ENCODE assay signal across 19 mouse cellular contexts in the genomic region with DNA sequence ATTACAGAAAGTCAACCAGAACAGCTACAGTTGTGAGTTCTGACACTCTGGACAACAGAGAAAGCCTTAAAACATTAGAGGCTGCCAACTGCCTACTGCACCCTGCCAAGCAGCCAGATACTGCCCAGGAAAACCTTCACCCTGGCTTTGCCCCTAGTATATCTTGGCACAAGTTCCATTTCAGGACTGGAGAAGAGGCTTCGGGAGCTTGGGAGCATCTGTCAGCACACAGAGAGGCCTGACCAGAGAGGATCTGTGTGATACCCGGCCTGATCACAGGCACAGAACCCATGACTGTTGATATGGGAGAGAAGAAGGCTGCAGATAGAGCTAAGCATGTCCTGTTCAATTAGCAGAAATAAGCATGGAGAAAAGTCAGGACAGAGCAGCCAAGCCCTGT. TPM values are rescaled to one million over a fixed set of nuclear protein-coding genes. Genes with fewer than 3 reads are reported as not detected.
DNase-seq lines count a peak whose midpoint lies in the region; ATAC-seq and TF ChIP-seq lines count a peak whose summit lies in the region.
"Had no signal": no experiment of that assay in that cellular context is flagged by ENCODE, and none has a peak within 500 bp of the region (broad histone marks: within the 10 kb centered on the region; RNA-seq: fewer than 3 reads in every experiment).

No protein-coding gene starts in this region.

- H3K9ac ChIP-seq in hindbrain, postnatal 0 days (replicated peaks; ENCODE audit: low read length), result no peak overlapping the region
- H3K9ac ChIP-seq in heart, embryonic 14.5 days (ENCODE audit: low read length), result no peak overlapping the region
- no peak overlapping the region for H3K9ac ChIP-seq in intestine, embryonic 15.5 days
- H3K9ac ChIP-seq: embryonic facial prominence, embryonic 13.5 days; heart, embryonic 15.5 days; limb, embryonic 13.5 days; lung, embryonic 14.5 days; neural tube, embryonic 12.5 days had no signal

- H3K4me2 ChIP-seq in hindbrain, postnatal 0 days (ENCODE audit: low read depth, low read length), result no peak overlapping the region
- H3K4me2 ChIP-seq in heart, embryonic 14.5 days (ENCODE audit: low read length), result no peak overlapping the region
- H3K4me2 ChIP-seq in intestine, embryonic 15.5 days (replicated peaks), result no peak overlapping the region
- H3K4me2 ChIP-seq: embryonic facial prominence, embryonic 13.5 days; heart, embryonic 15.5 days; limb, embryonic 13.5 days; lung, embryonic 14.5 days; neural tube, embryonic 12.5 days had no signal

- H3K4me3 ChIP-seq in hindbrain, postnatal 0 days (ENCODE audit: low read length), result no peak overlapping the region
- no peak overlapping the region for H3K4me3 ChIP-seq in hindbrain, embryonic 10.5 days
- no peak overlapping the region for H3K4me3 ChIP-seq in heart, embryonic 14.5 days (ENCODE audit: control insufficient read depth in 1 of 2, insufficient read depth in 1 of 2, low read depth in 1 of 2, low read length in 2 of 2)
- no peak overlapping the region for H3K4me3 ChIP-seq in intestine, embryonic 15.5 days (replicated peaks)
- H3K4me3 ChIP-seq: embryonic facial prominence, embryonic 13.5 days; heart, embryonic 15.5 days; limb, embryonic 13.5 days; neural tube, embryonic 12.5 days had no signal

- ATAC-seq in hindbrain, postnatal 0 days, result peak; percentile 63
- ATAC-seq in heart, embryonic 14.5 days (ENCODE audit: insufficient number of reproducible peaks, insufficient read depth, low FRiP score, low read depth), result peak; percentile 56; the same call in 1 of the 2 replicates
- ATAC-seq in intestine, embryonic 15.5 days, result no peak

- TF ChIP-seq CTCF in hindbrain, postnatal 0 days (IDR thresholded peaks at IDR 0.05; ENCODE audit: low read depth), result no peak

- H3K27me3 ChIP-seq in hindbrain, postnatal 0 days (ENCODE audit: insufficient read depth, low read length), result no peaks in the 10 kb centered on the region
- no peaks in the 10 kb centered on the region for H3K27me3 ChIP-seq in hindbrain, embryonic 10.5 days (ENCODE audit: insufficient read depth, poor library complexity, severe bottlenecking)
- no peaks in the 10 kb centered on the region for H3K27me3 ChIP-seq in heart, embryonic 14.5 days (ENCODE audit: control insufficient read depth, insufficient read depth, low read length)
- H3K27me3 ChIP-seq in intestine, embryonic 15.5 days (replicated peaks), result no peaks in the 10 kb centered on the region
- H3K27me3 ChIP-seq: embryonic facial prominence, embryonic 13.5 days; heart, embryonic 15.5 days; limb, embryonic 13.5 days; neural tube, embryonic 12.5 days had no signal

- no peak overlapping the region for H3K27ac ChIP-seq in hindbrain, postnatal 0 days
- no peak overlapping the region for H3K27ac ChIP-seq in hindbrain, embryonic 10.5 days
- no peak overlapping the region for H3K27ac ChIP-seq in heart, embryonic 14.5 days (replicated peaks in 1 of 2; ENCODE audit: control insufficient read depth in 1 of 2, insufficient read depth in 1 of 2, low read depth in 2 of 2, low read length in 2 of 2)
- no peak overlapping the region for H3K27ac ChIP-seq in intestine, embryonic 15.5 days
- H3K27ac ChIP-seq: embryonic facial prominence, embryonic 13.5 days; heart, embryonic 15.5 days; limb, embryonic 13.5 days; neural tube, embryonic 12.5 days had no signal

- H3K36me3 ChIP-seq in hindbrain, postnatal 0 days (ENCODE audit: insufficient read depth, low read length), result no peaks in the 10 kb centered on the region
- H3K36me3 ChIP-seq in hindbrain, embryonic 10.5 days, result no peaks in the 10 kb centered on the region
- H3K36me3 ChIP-seq in heart, embryonic 14.5 days (ENCODE audit: control insufficient read depth, insufficient read depth, low read length), result no peaks in the 10 kb centered on the region
- no peaks in the 10 kb centered on the region for H3K36me3 ChIP-seq in intestine, embryonic 15.5 days
- H3K36me3 ChIP-seq: embryonic facial prominence, embryonic 13.5 days; heart, embryonic 15.5 days; limb, embryonic 13.5 days; neural tube, embryonic 12.5 days had no signal

- no peaks in the 10 kb centered on the region for H3K9me3 ChIP-seq in hindbrain, postnatal 0 days (ENCODE audit: low read length)
- no peaks in the 10 kb centered on the region for H3K9me3 ChIP-seq in hindbrain, embryonic 10.5 days
- no peaks in the 10 kb centered on the region for H3K9me3 ChIP-seq in heart, embryonic 14.5 days (ENCODE audit: control insufficient read depth, low read length)
- no peaks in the 10 kb centered on the region for H3K9me3 ChIP-seq in intestine, embryonic 15.5 days
- H3K9me3 ChIP-seq: embryonic facial prominence, embryonic 13.5 days; heart, embryonic 15.5 days; limb, embryonic 13.5 days; neural tube, embryonic 12.5 days had no signal

- DNase-seq in adrenal gland, adult 2 months, result peak; percentile 28
- no peak for DNase-seq in adrenal gland, postnatal 25 days
- peak; percentile 58 for DNase-seq in hindbrain, postnatal 0 days (ENCODE audit: low spot score)
- DNase-seq in hindbrain, embryonic 10.5 days (ENCODE audit: low spot score), result no peak
- DNase-seq in cerebellum, adult 11-12 months, result peak; percentile 77
- DNase-seq in lung, postnatal 4 days, result no peak
- DNase-seq: kidney, adult 11 months; kidney, postnatal 36 days; layer of hippocampus, postnatal 36 days; lung, embryonic 14.5 days; retina, postnatal 1 day; spleen, adult 18-20 months had no signal

- 51% methylated on average over 2 of the region's 2 CpGs for WGBS in hindbrain, postnatal 0 days
- WGBS in hindbrain, embryonic 10.5 days, result 94% methylated on average over 2 of the region's 2 CpGs
- WGBS in heart, embryonic 14.5 days, result 37% methylated on average over 2 of the region's 2 CpGs
- 74% methylated on average over 2 of the region's 2 CpGs for WGBS in intestine, embryonic 15.5 days

- no peaks in the 10 kb centered on the region for H3K4me1 ChIP-seq in hindbrain, postnatal 0 days (ENCODE audit: insufficient read depth, low read length)
- H3K4me1 ChIP-seq in hindbrain, embryonic 10.5 days (replicated peaks), result no peaks in the 10 kb centered on the region
- no peaks in the 10 kb centered on the region for H3K4me1 ChIP-seq in heart, embryonic 14.5 days (ENCODE audit: control insufficient read depth in 2 of 2, insufficient read depth in 2 of 2, low read length in 2 of 2)
- H3K4me1 ChIP-seq in intestine, embryonic 15.5 days (replicated peaks), result no peaks in the 10 kb centered on the region
- H3K4me1 ChIP-seq: embryonic facial prominence, embryonic 13.5 days; heart, embryonic 15.5 days; limb, embryonic 13.5 days; neural tube, embryonic 12.5 days had no signal

RNA-seq across cellular contexts. Expression of a gene that starts 48.4 kb away (rescaled TPM):
- total RNA-seq in adrenal gland, adult 2 months (2021), result not detected
- not detected in 2 replicates for polyA plus RNA-seq in adrenal gland, adult 2 months (2012; rRNA removed)
- not detected in 2 replicates for total RNA-seq in adrenal gland, postnatal 25 days (2021)
- 34.9 and 40.0 TPM in 2 replicates for total RNA-seq in hindbrain, postnatal 0 days (2014; rRNA removed)
- polyA plus RNA-seq in hindbrain, postnatal 0 days (2015; fragmentation: Nextera tagmentation; extraction: Ambion mirVana), result 46.1 and 48.3 TPM in 2 replicates
- polyA plus RNA-seq in hindbrain, embryonic 10.5 days (2016; fragmentation: Nextera tagmentation; extraction: Ambion mirVana), result 1.3 and 13.6 TPM in 2 replicates
- 0.11 and 0.68 TPM in 2 replicates for polyA plus RNA-seq in heart, embryonic 14.5 days (2014; fragmentation: Nextera tagmentation; extraction: Ambion mirVana)
- 0.04 and 0.30 TPM in 2 replicates for polyA plus RNA-seq in intestine, embryonic 15.5 days (2015; fragmentation: Nextera tagmentation; extraction: Ambion mirVana)
- total RNA-seq: megakaryocyte-erythroid progenitor cell, adult 5-6 weeks had no signal

Comparison
In these comparisons a context has a peak if more than half of its experiments do, and no peak if none do; other contexts are left out.
1. DNase-seq: peak in adrenal gland, adult 2 months (single experiment), hindbrain, postnatal 0 days (single experiment) and cerebellum, adult 11-12 months (single experiment); none in adrenal gland, postnatal 25 days (single experiment), hindbrain, embryonic 10.5 days (single experiment) and lung, postnatal 4 days (0 of 2).